Mouse (Mus musculus): ENCODE measurements around the gene Ppp2r3a. TPM values are rescaled to one million over a fixed set of nuclear protein-coding genes. Genes with fewer than 3 reads are reported as not detected.

The Ppp2r3a gene
- polyA plus RNA-seq, 1 experiment from 2014 or later: 22.5 TPM

DNA sequence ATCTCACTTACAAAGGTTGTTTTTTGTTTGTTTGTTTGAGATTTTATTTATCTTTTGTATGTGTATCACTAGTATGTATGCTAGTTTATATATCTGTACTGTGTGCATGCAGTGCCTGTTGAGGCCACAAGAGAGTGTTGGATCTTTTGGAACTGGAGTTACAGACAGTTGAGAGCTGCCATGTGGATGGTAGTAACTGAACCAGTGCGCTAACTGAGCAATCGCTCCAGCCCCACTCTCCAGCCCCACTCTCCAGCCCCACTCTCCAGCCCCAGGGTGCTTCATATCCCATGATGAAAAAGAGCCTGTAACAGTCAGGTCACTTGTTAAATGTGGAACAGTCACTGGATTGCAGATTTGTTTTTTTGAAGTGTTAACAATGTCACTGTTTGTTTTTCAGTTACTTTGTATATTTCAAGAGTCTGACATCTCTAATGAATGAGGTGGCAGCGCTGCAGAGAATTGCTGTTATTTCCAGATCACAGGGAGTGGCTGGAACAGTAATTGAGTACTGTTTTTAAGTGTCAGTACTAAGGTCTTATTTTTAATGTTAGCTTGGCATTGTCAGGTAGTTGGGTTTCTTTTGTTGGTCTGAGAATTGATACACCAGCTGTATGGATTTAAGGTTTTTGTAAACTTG is 171.4 kb downstream of the Ppp2r3a start:
- Histone ChIP-seq H3K9ac (no peak overlapping the region), H3K9me3 (no peaks in the 10 kb centered on the region), H3K36me3 (peaks cover 9% of the 10 kb centered on the region; the same call in 1 of the 2 replicates), H3K27ac (replicated peaks) (no peak overlapping the region), H3K4me2 (peak overlapping the region; percentile 92; the same call in 1 of the 2 replicates), H3K4me1 (replicated peaks) (peaks cover 49% of the 10 kb centered on the region), H3K27me3 (no peaks in the 10 kb centered on the region), H3K4me3 (no peak overlapping the region)
- no peak for ATAC-seq (ENCODE audit: low read depth)
- WGBS: 60% methylated on average over 3 of the region's 3 CpGs

- no peaks in the 10 kb centered on the region for H3K27me3 ChIP-seq
- no peak for ATAC-seq (ENCODE audit: low read depth)
- 0 out of 2 replicates have a peak overlapping the region, but pooled peaks have one; percentile 35 for H3K9ac ChIP-seq
- H3K9me3 ChIP-seq: no peaks in the 10 kb centered on the region
- H3K36me3 ChIP-seq: peaks cover 2% of the 10 kb centered on the region; the same call in 1 of the 2 replicates
- peak overlapping the region; percentile 87 for H3K4me3 ChIP-seq
- peak overlapping the region; percentile 92 for H3K4me2 ChIP-seq
- no peak overlapping the region for H3K27ac ChIP-seq (replicated peaks)
- WGBS: 50% methylated on average over 4 of the region's 4 CpGs
- H3K4me1 ChIP-seq (replicated peaks): peaks cover 49% of the 10 kb centered on the region
Measured at GRCm38 (mm10) chr9:101078579-101078978, 173.0 kb downstream of the Ppp2r3a start.

- Histone ChIP-seq H3K27me3 (no peaks in the 10 kb centered on the region), H3K9ac (peak overlapping the region; percentile 99)
- ATAC-seq (ENCODE audit: low read depth): no peak
Measured at GRCm38 (mm10) chr9:101077486-101077885, 174.1 kb downstream of the Ppp2r3a start.

DNA sequence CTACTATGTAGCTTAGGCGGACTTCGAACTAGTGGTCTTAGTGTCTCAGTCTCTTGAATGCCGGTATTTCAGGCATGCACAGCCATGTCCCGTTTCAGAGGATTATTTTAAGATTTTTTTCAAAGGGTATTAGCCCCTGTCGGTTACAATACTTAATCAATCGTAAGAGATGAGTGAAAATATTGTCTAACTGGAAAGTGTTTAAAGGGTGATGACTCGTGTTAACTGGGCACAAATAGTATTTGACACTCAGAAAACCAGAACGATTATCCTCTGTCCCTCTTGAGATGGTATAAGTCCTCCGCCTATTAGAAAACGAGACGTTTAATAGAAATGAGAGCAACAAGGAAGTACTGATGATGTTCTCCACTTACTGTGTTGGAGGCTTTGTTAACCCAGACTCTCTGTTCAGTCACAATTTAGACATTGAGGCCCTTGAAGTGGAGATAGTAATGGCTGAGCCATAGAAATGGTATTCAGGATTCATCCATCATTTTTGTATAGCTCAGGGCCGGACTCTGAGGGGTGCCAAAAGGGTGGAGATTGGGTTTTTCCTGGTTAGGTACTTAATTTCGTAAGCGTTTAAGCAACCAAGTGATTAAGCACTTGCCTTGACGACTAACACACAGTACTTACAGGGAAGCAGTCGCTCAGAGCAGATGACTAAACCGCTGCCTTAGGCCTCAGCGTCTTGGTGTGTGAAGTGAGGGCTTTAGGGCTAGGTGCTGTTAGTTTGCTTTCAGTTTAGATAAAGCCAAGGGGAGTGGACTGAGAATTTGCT is 175.3 kb downstream of the Ppp2r3a start:
- Histone ChIP-seq H3K4me3 (peak overlapping the region; percentile 87), H3K36me3 (no peaks in the 10 kb centered on the region), H3K27ac (replicated peaks) (no peak overlapping the region), H3K9me3 (no peaks in the 10 kb centered on the region), H3K4me2 (peak overlapping the region; percentile 92), H3K27me3 (no peaks in the 10 kb centered on the region), H3K4me1 (replicated peaks) (peaks cover 58% of the 10 kb centered on the region), H3K9ac (peak overlapping the region; percentile 99)
- no peak for ATAC-seq (ENCODE audit: low read depth)
- under 1% methylated on average over 18 of the region's 18 CpGs for WGBS

More at GRCm38 (mm10) chr9:101077486-101077885, 174.1 kb downstream of the Ppp2r3a start:
- Histone ChIP-seq H3K4me2 (peak overlapping the region; percentile 92), H3K36me3 (no peaks in the 10 kb centered on the region), H3K4me3 (peak overlapping the region; percentile 87), H3K9me3 (no peaks in the 10 kb centered on the region), H3K4me1 (replicated peaks) (peaks cover 56% of the 10 kb centered on the region), H3K27ac (replicated peaks) (no peak overlapping the region)

DNA sequence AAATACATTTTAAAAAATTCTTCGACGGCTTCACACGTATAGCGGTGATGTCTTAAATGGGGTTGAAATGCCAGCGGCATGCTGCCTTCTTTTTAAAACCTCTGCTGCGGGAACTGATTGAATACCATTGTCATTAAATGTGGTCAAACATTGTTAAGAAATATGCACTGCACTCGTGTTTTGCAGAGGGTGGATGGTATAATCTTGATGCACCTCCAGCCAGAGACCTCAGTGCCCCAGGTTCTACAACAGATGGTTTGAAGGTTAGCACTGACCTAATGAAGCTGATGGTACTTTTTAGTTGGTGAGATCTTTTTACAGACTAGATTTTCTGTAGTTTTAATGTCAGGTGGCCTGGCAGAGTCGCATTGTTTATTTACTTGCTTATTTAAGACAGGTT is 175.9 kb downstream of the Ppp2r3a start:
- Histone ChIP-seq H3K9ac (peak overlapping the region; percentile 99), H3K36me3 (no peaks in the 10 kb centered on the region), H3K9me3 (no peaks in the 10 kb centered on the region), H3K4me3 (peak overlapping the region; percentile 87), H3K4me1 (replicated peaks) (peaks cover 52% of the 10 kb centered on the region), H3K27ac (replicated peaks) (no peak overlapping the region), H3K27me3 (no peaks in the 10 kb centered on the region), H3K4me2 (peak overlapping the region; percentile 92)
- no peak for ATAC-seq (ENCODE audit: low read depth)
- under 1% methylated on average over 8 of the region's 8 CpGs for WGBS

- Histone ChIP-seq H3K4me3 (peak overlapping the region; percentile 87), H3K4me1 (replicated peaks) (peaks cover 48% of the 10 kb centered on the region), H3K27ac (replicated peaks) (peak overlapping the region; percentile 100), H3K27me3 (no peaks in the 10 kb centered on the region), H3K9me3 (no peaks in the 10 kb centered on the region), H3K9ac (peak overlapping the region; percentile 99), H3K36me3 (no peaks in the 10 kb centered on the region), H3K4me2 (peak overlapping the region; percentile 92)
- WGBS: 0% methylated on average over 25 of the region's 25 CpGs
- no peak for ATAC-seq (ENCODE audit: low read depth)
Measured at GRCm38 (mm10) chr9:101075091-101075581, 176.5 kb downstream of the Ppp2r3a start.

GRCm38 (mm10) chr9:101074332-101075021 is 177.1 kb downstream of the Ppp2r3a start:
- peak; percentile 78 for ATAC-seq (ENCODE audit: low read depth)
- no peaks in the 10 kb centered on the region for H3K27me3 ChIP-seq
- under 1% methylated on average over 85 of the region's 100 CpGs for WGBS

DNA sequence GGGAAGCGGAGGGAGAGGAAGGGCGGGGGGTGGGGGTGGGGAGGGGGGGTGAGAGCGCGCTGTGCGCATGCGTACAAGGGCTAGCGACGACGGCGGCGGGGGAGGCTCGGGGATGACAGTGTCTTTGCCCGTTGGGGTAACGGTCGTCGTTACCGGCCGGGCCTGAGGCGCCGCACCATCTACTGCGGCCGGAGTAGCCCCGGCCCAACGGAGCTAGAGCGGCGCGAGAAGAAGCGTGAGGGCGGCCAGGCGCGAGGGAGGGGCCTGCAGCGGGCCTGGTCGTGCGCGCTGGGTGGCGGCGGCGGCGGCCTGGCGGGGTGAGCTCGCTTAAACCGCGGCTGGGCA is 177.6 kb downstream of the Ppp2r3a start, which contains the start of gene Msl2:
Gene Msl2 (plus strand): TSS at position 115 of the 345 bp plus-strand sequence.
- no peaks in the 10 kb centered on the region for H3K27me3 ChIP-seq
- peak within 1 kb of the TSS; percentile 100 for H3K27ac ChIP-seq (replicated peaks)
- H3K4me2 ChIP-seq: peak within 1 kb of the TSS; percentile 92
- peak within 1 kb of the TSS; percentile 87 for H3K4me3 ChIP-seq
- peak; percentile 72; the same call in 1 of the 2 replicates for ATAC-seq (ENCODE audit: low read depth)
- peak within 1 kb of the TSS; percentile 99 for H3K9ac ChIP-seq
- H3K4me1 ChIP-seq (replicated peaks): peaks cover 36% of the 10 kb centered on the region
- no peaks in the 10 kb centered on the region for H3K36me3 ChIP-seq
- no peaks in the 10 kb centered on the region for H3K9me3 ChIP-seq
- under 1% methylated on average over 41 of the region's 43 CpGs for WGBS

More at GRCm38 (mm10) chr9:101074332-101075021, 177.1 kb downstream of the Ppp2r3a start:
- Histone ChIP-seq H3K4me2 (peak overlapping the region; percentile 92), H3K4me3 (peak overlapping the region; percentile 87), H3K36me3 (no peaks in the 10 kb centered on the region), H3K9me3 (no peaks in the 10 kb centered on the region), H3K4me1 (replicated peaks) (peaks cover 41% of the 10 kb centered on the region), H3K9ac (peak overlapping the region; percentile 99), H3K27ac (replicated peaks) (peak overlapping the region; percentile 100)

GRCm38 (mm10) chr9:101073041-101073986 is 178.3 kb downstream of the Ppp2r3a start:
- 2% methylated on average over 60 of the region's 65 CpGs for WGBS

GRCm38 (mm10) chr9:101072506-101072905 is 179.1 kb downstream of the Ppp2r3a start:
- no peaks in the 10 kb centered on the region for H3K27me3 ChIP-seq
- ATAC-seq (ENCODE audit: low read depth): no peak
- no peaks in the 10 kb centered on the region for H3K36me3 ChIP-seq
- no peak overlapping the region for H3K27ac ChIP-seq (replicated peaks)
- 0 out of 2 replicates have a peak overlapping the region, but pooled peaks have one; percentile 12 for H3K9ac ChIP-seq
- no peaks in the 10 kb centered on the region for H3K9me3 ChIP-seq
- peaks cover 22% of the 10 kb centered on the region for H3K4me1 ChIP-seq (replicated peaks)
- H3K4me2 ChIP-seq: peak overlapping the region; percentile 72
- 0 out of 2 replicates have a peak overlapping the region, but pooled peaks have one; percentile 87 for H3K4me3 ChIP-seq
- WGBS: 55% methylated on average over 5 of the region's 5 CpGs

More at GRCm38 (mm10) chr9:101073041-101073986, 178.3 kb downstream of the Ppp2r3a start:
- ATAC-seq (ENCODE audit: low read depth): peak; percentile 95
- H3K9me3 ChIP-seq: no peaks in the 10 kb centered on the region
- peak overlapping the region; percentile 87 for H3K4me3 ChIP-seq
- H3K27ac ChIP-seq (replicated peaks): peak overlapping the region; percentile 94
- H3K36me3 ChIP-seq: no peaks in the 10 kb centered on the region
- peaks cover 30% of the 10 kb centered on the region for H3K4me1 ChIP-seq (replicated peaks)
- peak overlapping the region; percentile 72 for H3K4me2 ChIP-seq
- no peaks in the 10 kb centered on the region for H3K27me3 ChIP-seq
- H3K9ac ChIP-seq: peak overlapping the region; percentile 85

- Histone ChIP-seq H3K27ac (replicated peaks) (no peak overlapping the region), H3K9ac (no peak overlapping the region), H3K36me3 (no peaks in the 10 kb centered on the region), H3K27me3 (no peaks in the 10 kb centered on the region), H3K9me3 (no peaks in the 10 kb centered on the region), H3K4me1 (replicated peaks) (peaks cover 12% of the 10 kb centered on the region), H3K4me3 (no peak overlapping the region), H3K4me2 (no peak overlapping the region)
- no peak for ATAC-seq (ENCODE audit: low read depth)
- WGBS: 89% methylated on average over 3 of the region's 3 CpGs
Measured at GRCm38 (mm10) chr9:101069781-101070180, 181.8 kb downstream of the Ppp2r3a start.

All from neural tube, embryonic 13.5 days (tissue).